Mouse (Mus musculus): ENCODE data around the gene Elf2. TPM values are rescaled to one million over a fixed set of nuclear protein-coding genes. Genes with fewer than 3 reads are reported as not detected.
A peak's percentile ranks its signal among the peaks of the same experiment; 100 is the strongest.

Gene Elf2
- total and polyA plus RNA-seq, 3 experiments = 31.2 to 41.2 (median 32.2) TPM

DNA sequence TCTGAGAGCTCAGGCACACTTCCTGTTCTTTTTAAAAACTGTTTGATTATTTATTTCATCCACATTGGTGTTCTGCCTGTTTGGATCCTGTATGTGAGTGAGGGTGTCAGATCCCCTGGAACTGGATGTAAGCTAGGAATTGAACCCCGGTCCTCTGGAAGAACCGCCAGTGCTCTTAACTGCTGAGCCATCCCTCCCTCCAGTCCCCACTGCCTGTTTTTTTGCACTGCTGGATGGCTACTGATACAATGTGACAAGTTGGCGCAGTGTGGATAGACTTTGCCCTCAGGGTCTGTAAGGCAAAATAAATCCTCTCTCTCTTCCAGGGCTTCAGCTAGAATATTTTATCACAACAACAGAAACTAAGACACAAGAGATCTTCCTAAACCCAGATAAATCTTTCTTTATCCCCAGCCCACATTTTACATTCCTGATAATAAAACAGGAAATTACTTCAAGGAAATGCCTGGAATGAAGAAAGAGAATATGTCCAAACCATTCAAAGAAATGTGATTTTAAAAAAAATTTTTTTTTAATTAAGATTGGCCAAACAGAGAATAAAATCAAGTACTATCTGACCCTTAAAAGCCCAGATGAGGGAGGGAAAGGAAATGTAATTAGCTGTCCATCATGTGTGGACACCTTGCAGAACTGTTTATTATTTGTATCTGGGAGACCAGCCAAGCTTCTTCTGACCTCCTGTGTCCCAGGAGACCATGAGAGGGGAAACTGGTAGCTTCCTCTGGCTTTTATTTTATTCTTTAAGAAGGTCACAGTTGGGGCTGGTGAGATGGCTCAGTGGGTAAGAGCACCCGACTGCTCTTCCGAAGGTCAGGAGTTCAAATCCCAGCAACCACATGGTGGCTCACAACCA is 39.6 kb upstream of the Elf2 start:
- H3K4me3 ChIP-seq (replicated peaks in 1 of 3; ENCODE audit: low read depth in 2 of 3, low read length in 2 of 3, poor library complexity in 1 of 3) = no peak overlapping the region
- no peak overlapping the region for H3K9ac ChIP-seq (ENCODE audit: insufficient read depth, low read depth)
- H3K4me2 ChIP-seq (ENCODE audit: insufficient read depth, low read depth, poor library complexity, severe bottlenecking) = no peak overlapping the region
- no peak for DNase-seq (ENCODE audit: extremely low read depth)
- no peak overlapping the region for H3K27ac ChIP-seq (ENCODE audit: insufficient read depth, low read depth)
- no peaks in the 10 kb centered on the region for H3K27me3 ChIP-seq (replicated peaks)
- no peaks in the 10 kb centered on the region for H3K79me2 ChIP-seq (replicated peaks; ENCODE audit: control insufficient read depth, extremely low read depth, insufficient read depth, poor library complexity, severe bottlenecking)
- no peaks in the 10 kb centered on the region for H3K36me3 ChIP-seq (replicated peaks in 1 of 2; ENCODE audit: control insufficient read depth in 1 of 2, insufficient read depth in 1 of 2, low read length in 1 of 2)
- 0 out of 4 replicates have a peak, but pooled peaks of 1 of the 2 experiments have one; percentile 22 for TF ChIP-seq CTCF (conservative IDR thresholded peaks at IDR 0.05 in 1 of 2, IDR thresholded peaks at IDR 0.05 in 1 of 2; ENCODE audit: low read depth in 2 of 2, low read length in 2 of 2)
- TF ChIP-seq TBP (conservative IDR thresholded peaks at IDR 0.05; ENCODE audit: low read depth, low read length) = 0 out of 2 replicates have a peak, but pooled peaks have one; percentile 62
- TF ChIP-seq KAT2A (IDR thresholded peaks at IDR 0.05; ENCODE audit: insufficient replicate concordance, low read length) = no peak
- no peak for TF ChIP-seq CHD1 (IDR thresholded peaks at IDR 0.05; ENCODE audit: low read depth, low read length)
- H3K4me1 ChIP-seq (ENCODE audit: control insufficient read depth in 1 of 2, insufficient read depth in 2 of 2) = peaks cover 0 to 13% of the 10 kb centered on the region in 2 experiments; a peak in 2 of 4 replicates
- dilution Hi-C loops (cut with MboI; ENCODE audit: extremely low pct_ligation_motif_present, extremely low pct_unique_long_range_greater_than_20kb, low sequenced_read_pairs) (no loop called here), in situ Hi-C loops (cut with MboI; ENCODE audit: low pct_ligation_motif_present, low pct_unique_long_range_greater_than_20kb, low sequenced_read_pairs) (loop anchor here (5.0 kb wide), 1 partner anchor 32 kb away; no protein-coding TSS in a partner anchor)
- no peaks in the 10 kb centered on the region for H3K9me3 ChIP-seq (replicated peaks; ENCODE audit: low read length)

DNA sequence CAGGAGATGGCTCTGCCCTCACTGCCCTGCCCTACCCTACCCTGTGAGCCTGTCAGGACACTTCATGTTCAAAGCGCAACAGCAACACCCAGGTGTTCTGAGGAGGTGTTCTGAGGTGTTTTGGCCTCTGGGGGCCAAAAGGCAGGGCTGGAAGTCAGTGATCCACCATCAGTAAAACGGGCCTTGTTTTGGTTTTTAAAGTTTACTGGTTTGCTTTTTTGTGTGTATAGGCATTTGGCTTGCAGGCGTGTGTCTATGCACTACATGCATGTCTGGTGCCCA is 38.1 kb upstream of the Elf2 start:
- dilution Hi-C loops (cut with MboI; ENCODE audit: extremely low pct_ligation_motif_present, extremely low pct_unique_long_range_greater_than_20kb, low sequenced_read_pairs) = no loop called here
- peaks cover 0 to 13% of the 10 kb centered on the region in 2 experiments; a peak in 2 of 4 replicates for H3K4me1 ChIP-seq (ENCODE audit: control insufficient read depth in 1 of 2, insufficient read depth in 2 of 2)
- peak overlapping the region; percentile 41 for H3K9ac ChIP-seq (ENCODE audit: insufficient read depth, low read depth)
- DNase-seq (ENCODE audit: extremely low read depth) = no peak
- H3K4me3 ChIP-seq (replicated peaks in 1 of 3; ENCODE audit: low read depth in 2 of 3, low read length in 2 of 3, poor library complexity in 1 of 3) = peak overlapping the region; percentile 45 to 88 (median 47)
- H3K4me2 ChIP-seq (ENCODE audit: insufficient read depth, low read depth, poor library complexity, severe bottlenecking) = peak overlapping the region; percentile 39
- in situ Hi-C loops (cut with MboI; ENCODE audit: low pct_ligation_motif_present, low pct_unique_long_range_greater_than_20kb, low sequenced_read_pairs) = loop anchor here (5.0 kb wide), 1 partner anchor 34 kb away; no protein-coding TSS in a partner anchor
- H3K27me3 ChIP-seq (replicated peaks) = no peaks in the 10 kb centered on the region
- peak overlapping the region; percentile 38 for H3K27ac ChIP-seq (ENCODE audit: insufficient read depth, low read depth)
- no peaks in the 10 kb centered on the region for H3K79me2 ChIP-seq (replicated peaks; ENCODE audit: control insufficient read depth, extremely low read depth, insufficient read depth, poor library complexity, severe bottlenecking)
- no peak for TF ChIP-seq MYC (IDR thresholded peaks at IDR 0.05; ENCODE audit: low read depth, low read length)
- 0 out of 2 replicates have a peak, but pooled peaks have one; percentile 4 for TF ChIP-seq SIN3A (IDR thresholded peaks at IDR 0.05; ENCODE audit: low read length)
- no peak for TF ChIP-seq MAFK (IDR thresholded peaks at IDR 0.05; ENCODE audit: insufficient replicate concordance, low read length)
- no peak for TF ChIP-seq ELF1 (IDR thresholded peaks at IDR 0.05; ENCODE audit: low read depth, low read length)
- no peak for TF ChIP-seq E2F4 (IDR thresholded peaks at IDR 0.05; ENCODE audit: insufficient replicate concordance, low read depth, low read length)
- TF ChIP-seq CHD2 (IDR thresholded peaks at IDR 0.05; ENCODE audit: low read length) = no peak
- TF ChIP-seq HCFC1 (IDR thresholded peaks at IDR 0.05; ENCODE audit: low read depth, low read length) = no peak
- H3K9me3 ChIP-seq (replicated peaks; ENCODE audit: low read length) = peaks cover 3% of the 10 kb centered on the region
- H3K36me3 ChIP-seq (replicated peaks in 1 of 2; ENCODE audit: control insufficient read depth in 1 of 2, insufficient read depth in 1 of 2, low read length in 1 of 2) = no peaks in the 10 kb centered on the region
